Mouse (Mus musculus) kidney, adult 2 months (tissue): ENCODE data around the gene Ttc29.

ENCODE experiments used
- CTCF ChIP-seq: fragments of 200-500 bp; conservative IDR thresholded peaks from 2 replicates; pipeline ENCODE4 v1.5.1; 2011; ENCODE audit warnings: low read depth, mild to moderate bottlenecking, control low read depth, low read length, moderate library complexity, mixed read lengths; ENCODE audit not compliant: insufficient read depth, insufficient read length
- POLR2A ChIP-seq: fragments of 200-500 bp; IDR thresholded peaks from one replicate; pipeline ENCODE4 v1.6.1; 2011; ENCODE audit warnings: low read depth, low read length, control low read depth

DNA sequence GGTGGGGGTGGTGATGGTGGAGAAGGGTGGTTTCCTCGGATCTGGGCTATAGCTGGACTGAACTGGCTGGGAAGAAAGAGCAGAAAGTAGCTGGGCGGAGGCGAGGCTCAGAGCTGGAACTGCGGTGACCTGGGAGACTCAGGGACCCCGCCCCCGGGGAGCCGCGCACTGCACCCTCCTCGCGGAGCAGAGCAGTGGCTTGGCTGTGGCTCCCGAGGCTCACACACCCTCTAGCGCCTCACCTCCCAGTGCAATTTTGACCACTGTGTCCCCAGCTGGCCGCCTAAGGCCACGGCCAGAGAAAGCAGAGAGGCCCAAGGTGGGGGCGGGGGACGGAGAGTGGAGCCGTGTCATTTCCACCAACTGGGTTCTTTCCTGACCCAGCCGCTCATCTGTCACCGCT, 207.0 kb downstream of the Ttc29 start:
- TF ChIP-seq CTCF (no peak), POLR2A (no peak)
